Mouse (Mus musculus) embryonic facial prominence, embryonic 10.5 days (tissue): ENCODE results near the gene Sh3d19. TPM values are rescaled to one million over a fixed set of nuclear protein-coding genes. Genes with fewer than 3 reads are reported as not detected.

ENCODE experiments used
- DNase-seq: peaks from one replicate; pipeline ENCODE4 v3.0.0-alpha.2; 2017; ENCODE audit warnings: low spot score
- H3K27ac ChIP-seq: fragments of 300-500 bp; sonication (generic); replicated peaks from 2 replicates; pipeline ENCODE4 v1.5.1; 2016; ENCODE audit warnings: mild to moderate bottlenecking
- H3K27me3 ChIP-seq: fragments of 300-500 bp; sonication (generic); replicated peaks from 2 replicates; pipeline ENCODE4 v1.6.1; 2016; ENCODE audit warnings: low read depth, mild to moderate bottlenecking; ENCODE audit not compliant: poor library complexity, severe bottlenecking
- H3K36me3 ChIP-seq: fragments of 300-500 bp; sonication (generic); replicated peaks from 2 replicates; pipeline ENCODE4 v1.6.1; 2016; ENCODE audit warnings: mild to moderate bottlenecking, moderate library complexity
- H3K4me1 ChIP-seq: fragments of 300-500 bp; sonication (generic); 2 replicates; pipeline ENCODE4 v1.6.1; 2016
- H3K4me3 ChIP-seq: fragments of 300-500 bp; sonication (generic); 2 replicates; pipeline ENCODE4 v1.5.1; 2016; ENCODE audit warnings: mild to moderate bottlenecking, moderate library complexity
- H3K9me3 ChIP-seq: fragments of 300-500 bp; sonication (generic); 2 replicates; pipeline ENCODE4 v1.6.1; 2016; ENCODE audit warnings: mild to moderate bottlenecking
- WGBS: fragments of 180-500 bp; shearing (Covaris S2); methylation state at CpG from one replicate; pipeline ENCODE4 v1.1.7; 2016; 5-methylcytosine and 5-hydroxymethylcytosine counted together
- polyA plus RNA-seq: library from polyadenylated mRNA; unstranded; fragments of >200 nt; fragmentation: Nextera tagmentation; extraction: Ambion mirVana; gene quantifications from 2 replicates; pipeline ENCODE4 v1.2.1, GENCODE M21; 2016

Gene Sh3d19
- polyA plus RNA-seq, 1 experiment from 2014 or later, result 14.9 TPM

DNA sequence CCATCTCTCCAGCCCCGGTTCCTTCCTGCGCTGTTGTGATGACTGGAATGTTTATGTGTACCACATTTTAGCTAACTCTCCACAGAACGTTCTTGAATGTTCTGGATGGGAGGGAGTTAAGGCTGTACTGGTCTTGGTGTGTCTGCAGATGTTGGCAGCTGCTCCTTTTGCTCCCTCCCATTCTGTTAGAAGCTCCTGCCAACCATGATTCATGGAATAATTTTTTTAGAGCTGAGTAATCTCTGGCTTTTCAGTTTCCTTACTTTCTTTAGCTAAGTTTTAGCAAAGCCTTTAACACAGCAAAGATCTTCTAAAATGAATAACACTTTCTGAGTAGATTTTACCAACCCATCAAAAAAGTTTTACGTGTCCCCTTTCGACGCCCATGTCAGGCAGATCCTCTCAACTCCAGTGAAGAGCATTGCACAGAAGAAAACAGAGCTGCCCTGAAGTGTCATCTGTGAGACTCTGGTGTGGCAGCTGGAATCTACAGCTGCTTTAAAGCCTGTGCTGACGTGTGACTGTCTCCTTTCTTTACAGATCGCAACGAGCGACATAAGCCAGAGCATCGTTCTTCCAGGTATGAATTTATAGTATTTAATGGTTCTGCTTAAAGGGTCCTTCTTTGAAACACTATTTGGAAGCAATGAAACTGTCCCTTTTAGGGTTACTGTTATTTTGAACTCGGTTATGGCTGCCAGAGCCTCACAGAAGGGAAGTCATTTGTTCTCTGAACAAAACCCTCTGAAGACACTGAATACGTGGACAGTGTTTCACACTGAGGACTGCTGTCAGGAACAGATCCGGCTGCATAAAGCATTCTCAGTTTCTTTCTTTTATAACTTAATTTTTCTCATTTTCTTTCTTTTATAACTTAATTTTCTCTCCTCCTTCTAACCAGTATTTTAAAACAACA lies 69.6 kb downstream of the Sh3d19 start:
- Histone ChIP-seq H3K4me3 (no peak overlapping the region), H3K9me3 (peaks cover 5% of the 10 kb centered on the region; the same call in 1 of the 2 replicates), H3K27ac (no peak overlapping the region), H3K27me3 (no peaks in the 10 kb centered on the region), H3K4me1 (peaks cover 18% of the 10 kb centered on the region), H3K36me3 (peaks cover 9% of the 10 kb centered on the region)
- 78% methylated on average over 14 of the region's 14 CpGs for whole genome bisulfite sequencing
- no peak for DNase-seq

GRCm38 (mm10) chr3:86047686-86048408 lies 76.9 kb downstream of the Sh3d19 start:
- Histone ChIP-seq H3K4me1 (no peaks in the 10 kb centered on the region), H3K36me3 (peaks cover 33% of the 10 kb centered on the region), H3K9me3 (peaks cover 11% of the 10 kb centered on the region; the same call in 1 of the 2 replicates), H3K27ac (no peak overlapping the region), H3K4me3 (no peak overlapping the region), H3K27me3 (no peaks in the 10 kb centered on the region)
- 94% methylated on average over 9 of the region's 9 CpGs for WGBS
- no peak for DNase-seq

DNA sequence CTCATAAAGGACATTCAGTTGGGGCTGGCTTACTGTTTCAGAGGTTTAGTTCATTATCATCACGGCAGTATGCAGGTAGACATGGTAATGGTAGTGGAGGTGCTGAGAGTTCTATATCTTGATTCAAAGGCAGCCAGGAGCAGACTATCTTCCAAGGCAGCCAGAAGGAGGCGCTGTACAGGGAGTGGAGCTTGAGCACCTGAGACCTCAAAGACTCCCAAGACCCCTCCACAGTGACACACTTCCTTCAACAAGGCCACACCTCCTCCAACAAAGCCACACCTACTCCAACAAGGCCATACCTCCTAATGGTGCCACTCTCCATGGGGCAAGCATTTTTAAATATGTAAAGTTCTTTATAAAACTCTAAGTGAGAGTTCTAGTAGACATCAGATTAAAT lies 78.1 kb downstream of the Sh3d19 start:
- WGBS, result 86% methylated on average over 2 of the region's 2 CpGs
- no peaks in the 10 kb centered on the region for H3K4me1 ChIP-seq

DNA sequence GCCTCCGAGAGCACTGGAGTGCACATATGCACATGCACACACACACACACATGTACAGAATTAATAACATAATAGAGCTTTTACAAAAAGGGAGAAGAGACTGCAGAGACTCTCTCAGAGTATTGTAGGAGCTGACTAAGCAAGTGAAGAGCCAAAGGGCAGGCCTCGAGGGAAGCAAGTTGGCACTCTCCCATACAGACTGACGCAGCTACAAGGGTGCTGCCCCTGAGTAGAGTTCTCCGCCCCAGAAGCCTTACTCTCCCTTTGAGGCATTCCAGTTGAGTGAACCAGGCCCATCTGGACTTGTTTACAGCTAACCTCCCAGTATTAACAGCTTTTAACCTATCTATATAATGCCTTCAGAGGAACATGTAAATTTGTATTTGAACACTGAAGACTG lies 85.8 kb downstream of the Sh3d19 start:
- Histone ChIP-seq H3K36me3 (no peaks in the 10 kb centered on the region), H3K27me3 (no peaks in the 10 kb centered on the region), H3K9me3 (no peaks in the 10 kb centered on the region), H3K27ac (0 out of 2 replicates have a peak overlapping the region, but pooled peaks have one; percentile 15), H3K4me3 (no peak overlapping the region), H3K4me1 (peaks cover 13% of the 10 kb centered on the region)
- no peak for DNase-seq
- WGBS, result 80% methylated on average over 4 of the region's 4 CpGs

More for the DNA sequence above, 78.1 kb downstream of the Sh3d19 start:
- H3K4me3 ChIP-seq, result no peak overlapping the region
- H3K27me3 ChIP-seq, result no peaks in the 10 kb centered on the region
- no peak overlapping the region for H3K27ac ChIP-seq
- peaks cover 27% of the 10 kb centered on the region for H3K36me3 ChIP-seq
- no peak for DNase-seq
- H3K9me3 ChIP-seq, result 0 out of 2 replicates have a peak, but pooled peaks cover 7% of the 10 kb centered on the region

- Histone ChIP-seq H3K36me3 (no peaks in the 10 kb centered on the region), H3K4me3 (no peak overlapping the region), H3K27me3 (no peaks in the 10 kb centered on the region), H3K4me1 (peaks cover 13% of the 10 kb centered on the region), H3K9me3 (no peaks in the 10 kb centered on the region), H3K27ac (no peak overlapping the region)
- WGBS, result 74% methylated on average over 6 of the region's 6 CpGs
- no peak for DNase-seq
These were observed 86.7 kb downstream of the Sh3d19 start for GRCm38 (mm10) chr3:86057436-86058095.

DNA sequence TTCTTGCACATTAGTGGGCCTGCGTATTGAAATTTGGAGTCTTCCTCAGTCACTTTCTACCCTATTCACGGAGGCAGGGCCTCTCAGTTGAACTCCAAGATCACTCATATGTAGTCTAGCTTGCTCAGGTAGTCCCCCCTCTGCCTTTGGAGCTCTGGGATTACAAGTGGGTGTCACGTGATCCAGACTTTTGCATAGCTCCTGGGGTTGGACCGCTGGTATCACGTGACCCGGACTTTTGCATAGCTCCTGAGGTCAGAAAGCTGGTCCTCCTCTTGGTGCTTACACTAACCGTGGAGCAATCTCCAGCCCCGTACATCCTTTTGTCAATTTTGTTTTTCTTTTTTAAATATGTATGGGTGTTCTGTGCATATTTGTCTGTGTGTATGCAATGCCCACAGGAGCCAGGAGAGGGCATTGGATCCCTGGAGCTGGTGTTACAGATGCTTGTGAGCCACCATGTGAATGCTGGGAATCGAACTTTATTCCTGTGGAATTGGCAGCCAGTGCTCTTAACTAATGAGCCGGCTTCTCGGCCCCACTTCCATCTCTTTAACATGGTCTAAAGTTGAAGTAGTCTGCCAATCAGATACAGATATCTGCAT lies 98.8 kb downstream of the Sh3d19 start:
- Histone ChIP-seq H3K36me3 (no peaks in the 10 kb centered on the region), H3K27me3 (no peaks in the 10 kb centered on the region), H3K9me3 (no peaks in the 10 kb centered on the region), H3K4me3 (no peak overlapping the region), H3K27ac (no peak overlapping the region), H3K4me1 (no peaks in the 10 kb centered on the region)
- DNase-seq, result no peak
- 91% methylated on average over 11 of the region's 11 CpGs for WGBS

GRCm38 (mm10) chr3:86070799-86071198 lies 99.9 kb downstream of the Sh3d19 start:
- Histone ChIP-seq H3K4me1 (no peaks in the 10 kb centered on the region), H3K27ac (no peak overlapping the region), H3K36me3 (no peaks in the 10 kb centered on the region), H3K4me3 (no peak overlapping the region), H3K27me3 (no peaks in the 10 kb centered on the region), H3K9me3 (no peaks in the 10 kb centered on the region)
- 95% methylated on average over 7 of the region's 7 CpGs for WGBS
- no peak for DNase-seq

- no peak for DNase-seq
- Histone ChIP-seq H3K9me3 (no peaks in the 10 kb centered on the region), H3K27me3 (no peaks in the 10 kb centered on the region), H3K36me3 (no peaks in the 10 kb centered on the region), H3K27ac (no peak overlapping the region), H3K4me3 (no peak overlapping the region), H3K4me1 (no peaks in the 10 kb centered on the region)
- 92% methylated on average over 3 of the region's 3 CpGs for WGBS
These were observed 101.2 kb downstream of the Sh3d19 start for GRCm38 (mm10) chr3:86072066-86072465.

- 64% methylated on average over 5 of the region's 5 CpGs for WGBS
- Histone ChIP-seq H3K27ac (no peak overlapping the region), H3K36me3 (no peaks in the 10 kb centered on the region), H3K27me3 (no peaks in the 10 kb centered on the region), H3K9me3 (no peaks in the 10 kb centered on the region), H3K4me1 (no peaks in the 10 kb centered on the region), H3K4me3 (no peak overlapping the region)
- no peak for DNase-seq
These were observed 102.0 kb downstream of the Sh3d19 start for GRCm38 (mm10) chr3:86072889-86073288.

DNA sequence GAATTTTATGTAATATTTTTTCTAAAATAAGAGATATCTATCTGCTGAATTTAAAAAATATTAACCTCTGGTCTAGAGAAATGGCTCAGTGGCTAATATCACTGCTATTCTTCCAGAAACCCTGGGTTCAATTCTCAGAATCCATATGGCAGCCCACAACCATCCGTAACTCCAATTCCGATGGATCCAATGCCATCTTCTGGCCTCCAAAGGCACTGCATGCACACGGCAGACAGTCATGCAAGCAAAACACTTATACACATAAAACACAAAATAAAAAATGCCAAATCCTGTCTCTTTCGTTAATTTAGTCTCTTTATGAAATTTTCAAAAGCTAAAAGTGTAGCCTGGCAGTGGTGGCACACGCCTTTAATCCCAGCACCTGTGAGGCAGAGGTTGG lies 104.7 kb downstream of the Sh3d19 start:
- H3K36me3 ChIP-seq, result no peaks in the 10 kb centered on the region
- H3K27ac ChIP-seq, result no peak overlapping the region
- no peaks in the 10 kb centered on the region for H3K9me3 ChIP-seq
- DNase-seq, result no peak
- no peaks in the 10 kb centered on the region for H3K27me3 ChIP-seq
- 92% methylated on average over 5 of the region's 5 CpGs for WGBS
- H3K4me3 ChIP-seq, result no peak overlapping the region
- H3K4me1 ChIP-seq, result no peaks in the 10 kb centered on the region

DNA sequence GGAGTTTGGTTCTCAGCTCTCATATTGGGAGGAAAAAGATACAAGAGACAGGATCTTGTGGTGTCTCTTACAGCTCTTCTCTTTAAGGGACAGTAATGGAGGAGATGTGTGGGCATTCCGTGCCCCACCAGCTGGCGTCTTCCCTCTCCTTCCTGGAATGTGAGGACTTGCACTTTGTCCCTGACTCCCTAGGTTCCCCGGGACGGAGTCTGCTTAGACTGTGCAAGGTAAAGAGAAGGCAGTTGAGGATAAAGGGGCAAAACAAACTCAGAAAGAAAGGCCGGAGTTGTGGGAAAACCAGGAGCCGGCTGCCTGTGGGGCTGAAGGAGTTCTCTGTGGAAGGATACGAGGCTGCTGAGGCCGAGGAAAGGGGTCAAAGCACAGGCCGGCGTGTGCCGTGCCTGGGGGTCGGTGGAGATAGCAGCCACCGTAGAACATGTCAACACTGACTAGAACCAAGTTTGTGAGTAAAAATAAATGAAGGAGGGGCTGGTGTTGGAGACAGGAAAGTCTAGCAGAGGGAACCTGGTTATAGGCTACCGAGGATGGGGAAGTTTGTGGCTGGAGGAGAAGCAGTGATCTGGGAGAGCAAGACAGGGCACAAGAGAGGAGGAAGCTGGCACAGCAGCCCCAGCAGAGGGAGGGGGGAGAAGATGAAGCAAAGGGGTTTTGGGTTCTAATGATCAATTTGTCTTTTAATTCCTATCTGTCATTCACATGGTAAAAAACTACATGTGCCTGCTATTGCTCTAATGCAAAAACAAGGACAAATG lies 105.8 kb downstream of the Sh3d19 start:
- no peak overlapping the region for H3K27ac ChIP-seq
- WGBS, result 84% methylated on average over 14 of the region's 14 CpGs

More for the DNA sequence above, 105.8 kb downstream of the Sh3d19 start:
- H3K27me3 ChIP-seq, result no peaks in the 10 kb centered on the region
- H3K9me3 ChIP-seq, result no peaks in the 10 kb centered on the region
- H3K4me3 ChIP-seq, result no peak overlapping the region
- no peak for DNase-seq
- no peaks in the 10 kb centered on the region for H3K4me1 ChIP-seq
- H3K36me3 ChIP-seq, result no peaks in the 10 kb centered on the region
